ENCODE assay signal across 23 mouse cellular contexts in genomic region chr6:72280410-72280998, GRCm38 (mm10). TPM values are rescaled to one million over a fixed set of nuclear protein-coding genes. Genes with fewer than 3 reads are reported as not detected.
DNase-seq lines count a peak whose midpoint lies in the region; ATAC-seq and TF ChIP-seq lines count a peak whose summit lies in the region.
"Had no signal": no experiment of that assay in that cellular context is flagged by ENCODE, and none has a peak within 500 bp of the region (broad histone marks: within the 10 kb centered on the region; RNA-seq: fewer than 3 reads in every experiment).

No protein-coding gene starts in this region.

- H3K27ac ChIP-seq in stomach, embryonic 15.5 days: no peak overlapping the region
- H3K27ac ChIP-seq in stomach, postnatal 0 days (replicated peaks): no peak overlapping the region
- H3K27ac ChIP-seq in liver, embryonic 13.5 days: peak overlapping the region; percentile 96
- no peak overlapping the region for H3K27ac ChIP-seq in midbrain, embryonic 10.5 days (replicated peaks)
- H3K27ac ChIP-seq in hindbrain, embryonic 11.5 days (ENCODE audit: low read depth, low read length): no peak overlapping the region
- H3K27ac ChIP-seq: embryonic facial prominence, embryonic 10.5 days; hindbrain, embryonic 12.5 days; neural tube, embryonic 12.5 days had no signal

- WGBS in stomach, embryonic 15.5 days: 53% methylated on average over 7 of the region's 7 CpGs
- 55% methylated on average over 7 of the region's 7 CpGs for WGBS in stomach, postnatal 0 days
- 32% methylated on average over 7 of the region's 7 CpGs for WGBS in liver, embryonic 13.5 days (ENCODE audit: insufficient replicate concordance)
- WGBS in midbrain, embryonic 10.5 days: 77% methylated on average over 7 of the region's 7 CpGs
- 80% methylated on average over 7 of the region's 7 CpGs for WGBS in hindbrain, embryonic 11.5 days

- no peak for DNase-seq in stomach, postnatal 0 days (ENCODE audit: low spot score)
- DNase-seq in liver, embryonic 13.5 days: peak; percentile 66
- no peak for DNase-seq in midbrain, embryonic 10.5 days (ENCODE audit: low spot score)
- DNase-seq in gastrocnemius, adult 18-20 months (ENCODE audit: low spot score): no peak
- DNase-seq in hindbrain, embryonic 11.5 days (ENCODE audit: low spot score): no peak
- DNase-seq: adrenal gland, adult 8-10 months; cerebellum, adult 2 months; gastrocnemius, postnatal 14 days; kidney, adult 9 months; layer of hippocampus, postnatal 36 days; left cerebral cortex, postnatal 4 days; lung, adult 2 months; right cerebral cortex, postnatal 14 days; thymus, postnatal 4 days had no signal

- H3ac ChIP-seq in myocyte (ENCODE audit: control insufficient read depth, insufficient read length): no peak overlapping the region

- H3K4me1 ChIP-seq in stomach, embryonic 15.5 days: peaks cover 3% of the 10 kb centered on the region; the same call in 1 of the 2 replicates
- no peaks in the 10 kb centered on the region for H3K4me1 ChIP-seq in stomach, postnatal 0 days (replicated peaks; ENCODE audit: control insufficient read depth, insufficient read depth)
- H3K4me1 ChIP-seq in liver, embryonic 13.5 days (replicated peaks): peaks cover 64% of the 10 kb centered on the region
- H3K4me1 ChIP-seq in midbrain, embryonic 10.5 days: 0 out of 2 replicates have a peak, but pooled peaks cover 2% of the 10 kb centered on the region
- H3K4me1 ChIP-seq in hindbrain, embryonic 11.5 days (replicated peaks; ENCODE audit: control insufficient read depth, insufficient read depth, low read length): no peaks in the 10 kb centered on the region
- H3K4me1 ChIP-seq: hindbrain, embryonic 12.5 days; neural tube, embryonic 12.5 days had no signal

- H3K79me2 ChIP-seq in myocyte (ENCODE audit: control insufficient read depth, insufficient read depth): no peaks in the 10 kb centered on the region

- no peaks in the 10 kb centered on the region for H3K36me3 ChIP-seq in stomach, embryonic 15.5 days
- H3K36me3 ChIP-seq in stomach, postnatal 0 days (ENCODE audit: control insufficient read depth, insufficient read depth, low read length): no peaks in the 10 kb centered on the region
- no peaks in the 10 kb centered on the region; the same call in 1 of the 2 replicates for H3K36me3 ChIP-seq in liver, embryonic 13.5 days
- H3K36me3 ChIP-seq in myocyte (ENCODE audit: control insufficient read depth, insufficient read depth): no peaks in the 10 kb centered on the region
- H3K36me3 ChIP-seq in midbrain, embryonic 10.5 days: no peaks in the 10 kb centered on the region
- no peaks in the 10 kb centered on the region for H3K36me3 ChIP-seq in hindbrain, embryonic 11.5 days (ENCODE audit: control insufficient read depth, insufficient read depth, low read length)
- H3K36me3 ChIP-seq: embryonic facial prominence, embryonic 10.5 days; hindbrain, embryonic 12.5 days; neural tube, embryonic 12.5 days had no signal

- TF ChIP-seq CTCF in stomach, postnatal 0 days (IDR thresholded peaks at IDR 0.05; ENCODE audit: low read depth): no peak

- no peaks in the 10 kb centered on the region for H3K9me3 ChIP-seq in stomach, embryonic 15.5 days
- H3K9me3 ChIP-seq in stomach, postnatal 0 days (ENCODE audit: control insufficient read depth, low read length): no peaks in the 10 kb centered on the region
- H3K9me3 ChIP-seq in liver, embryonic 13.5 days (replicated peaks): no peaks in the 10 kb centered on the region
- H3K9me3 ChIP-seq in midbrain, embryonic 10.5 days (replicated peaks): no peaks in the 10 kb centered on the region
- H3K9me3 ChIP-seq in hindbrain, embryonic 11.5 days (ENCODE audit: control insufficient read depth, low read length): no peaks in the 10 kb centered on the region
- H3K9me3 ChIP-seq: embryonic facial prominence, embryonic 10.5 days; hindbrain, embryonic 12.5 days; megakaryocyte, embryonic 14.5 days; neural tube, embryonic 12.5 days had no signal

- H3K9ac ChIP-seq in stomach, embryonic 15.5 days: no peak overlapping the region
- no peak overlapping the region for H3K9ac ChIP-seq in stomach, postnatal 0 days (ENCODE audit: low read length)
- peak overlapping the region; percentile 63 for H3K9ac ChIP-seq in liver, embryonic 13.5 days
- H3K9ac ChIP-seq in hindbrain, embryonic 11.5 days (ENCODE audit: low read depth, low read length): no peak overlapping the region
- H3K9ac ChIP-seq: hindbrain, embryonic 12.5 days; neural tube, embryonic 12.5 days had no signal

- no peak overlapping the region for H3K4me3 ChIP-seq in stomach, embryonic 15.5 days (replicated peaks)
- H3K4me3 ChIP-seq in stomach, postnatal 0 days (ENCODE audit: low read depth, low read length): no peak overlapping the region
- no peak overlapping the region for H3K4me3 ChIP-seq in liver, embryonic 13.5 days (replicated peaks)
- H3K4me3 ChIP-seq in myocyte: no peak overlapping the region
- no peak overlapping the region for H3K4me3 ChIP-seq in midbrain, embryonic 10.5 days
- no peak overlapping the region for H3K4me3 ChIP-seq in hindbrain, embryonic 11.5 days (ENCODE audit: low read depth, low read length)
- H3K4me3 ChIP-seq: embryonic facial prominence, embryonic 10.5 days; hindbrain, embryonic 12.5 days; megakaryocyte, embryonic 14.5 days; neural tube, embryonic 12.5 days had no signal

- no peak for TF ChIP-seq EP300 in stomach, postnatal 0 days (optimal IDR thresholded peaks at IDR 0.05)

- no peak for TF ChIP-seq POLR2A in myocyte (IDR thresholded peaks at IDR 0.05; ENCODE audit: insufficient read length, low read depth)

- ATAC-seq in stomach, embryonic 15.5 days (ENCODE audit: insufficient read depth, low FRiP score, low read depth): peak; percentile 54; the same call in 1 of the 2 replicates
- no peak for ATAC-seq in stomach, postnatal 0 days (ENCODE audit: low FRiP score, low TSS enrichment)
- ATAC-seq in erythroblast, adult 5-6 weeks (replicated peaks; ENCODE audit: low FRiP score, poor library complexity, severe bottlenecking): peak; percentile 66
- ATAC-seq in liver, embryonic 13.5 days (ENCODE audit: low read depth): peak; percentile 77
- ATAC-seq in hindbrain, embryonic 11.5 days (ENCODE audit: low FRiP score): no peak

- no peak overlapping the region for H3K4me2 ChIP-seq in stomach, embryonic 15.5 days
- no peak overlapping the region for H3K4me2 ChIP-seq in stomach, postnatal 0 days (replicated peaks; ENCODE audit: low read depth)
- H3K4me2 ChIP-seq in liver, embryonic 13.5 days: peak overlapping the region; percentile 63
- no peak overlapping the region for H3K4me2 ChIP-seq in myocyte (ENCODE audit: low read depth)
- H3K4me2 ChIP-seq in hindbrain, embryonic 11.5 days (replicated peaks; ENCODE audit: low read depth, low read length): no peak overlapping the region
- H3K4me2 ChIP-seq: hindbrain, embryonic 12.5 days; neural tube, embryonic 12.5 days had no signal

- no peaks in the 10 kb centered on the region for H3K27me3 ChIP-seq in stomach, embryonic 15.5 days (replicated peaks)
- H3K27me3 ChIP-seq in stomach, postnatal 0 days (ENCODE audit: control insufficient read depth, insufficient read depth, low read length): no peaks in the 10 kb centered on the region
- H3K27me3 ChIP-seq in liver, embryonic 13.5 days: no peaks in the 10 kb centered on the region
- H3K27me3 ChIP-seq in myocyte (ENCODE audit: control insufficient read depth, insufficient read depth, insufficient read length): no peaks in the 10 kb centered on the region
- H3K27me3 ChIP-seq in midbrain, embryonic 10.5 days (ENCODE audit: low read depth, poor library complexity, severe bottlenecking): no peaks in the 10 kb centered on the region
- no peaks in the 10 kb centered on the region for H3K27me3 ChIP-seq in hindbrain, embryonic 11.5 days (ENCODE audit: control insufficient read depth, insufficient read depth, low read length)
- H3K27me3 ChIP-seq: hindbrain, embryonic 12.5 days; megakaryocyte, embryonic 14.5 days; neural tube, embryonic 12.5 days had no signal

TF ChIP-seq in myocyte, 11 proteins besides CTCF, POLR2A, EP300 and RAD21:
- TF ChIP-seq CEBPB (IDR thresholded peaks at IDR 0.05; ENCODE audit: insufficient read depth, poor library complexity, severe bottlenecking): peak; percentile 87
- TF ChIP-seq USF1 (IDR thresholded peaks at IDR 0.05; ENCODE audit: low read depth): no peak

RNA-seq across cellular contexts. Expression of gene Sftpb, which starts 23.9 kb away (rescaled TPM):
- polyA plus RNA-seq in stomach, embryonic 15.5 days (2015; fragmentation: Nextera tagmentation; extraction: Ambion mirVana): 0.10 TPM in 1 of 2 replicates, not detected in the other
- polyA plus RNA-seq in stomach, postnatal 0 days (2015; fragmentation: Nextera tagmentation; extraction: Ambion mirVana): not detected in 2 replicates
- total RNA-seq in erythroblast, adult 5-6 weeks (2015; ENCODE audit: low replicate concordance): not detected in 2 replicates
- 1.6 TPM in 1 of 2 replicates, not detected in the other for total RNA-seq in erythroblast, adult 5-6 weeks (2017; ENCODE audit: low replicate concordance)
- polyA plus RNA-seq in liver, embryonic 13.5 days (2015; fragmentation: Nextera tagmentation; extraction: Ambion mirVana): not detected in 2 replicates
- polyA plus RNA-seq in myocyte (2012; fragmentation: generic; extraction: Trizol): not detected
- not detected in 2 replicates for polyA plus RNA-seq in midbrain, embryonic 10.5 days (2016; fragmentation: Nextera tagmentation; extraction: Ambion mirVana)
- not detected for total RNA-seq in gastrocnemius, adult 18-20 months (2021)
- not detected in 2 replicates for polyA plus RNA-seq in hindbrain, embryonic 11.5 days (2014; fragmentation: Nextera tagmentation; extraction: Ambion mirVana)
- total RNA-seq: adrenal gland, adult 8-10 months; ES-E14; gastrocnemius, postnatal 14 days; layer of hippocampus, postnatal 36 days had no signal
- polyA plus RNA-seq: cerebellum, adult 2 months; embryonic facial prominence, embryonic 10.5 days; heart, embryonic 14.5 days; hindbrain, embryonic 12.5 days; neural tube, embryonic 12.5 days had no signal

RNA-seq across cellular contexts. Expression of gene Atoh8, which starts 45.1 kb away (rescaled TPM):
- polyA plus RNA-seq in stomach, embryonic 15.5 days (2015; fragmentation: Nextera tagmentation; extraction: Ambion mirVana): 9.8 and 11.2 TPM in 2 replicates
- 5.5 and 6.0 TPM in 2 replicates for polyA plus RNA-seq in stomach, postnatal 0 days (2015; fragmentation: Nextera tagmentation; extraction: Ambion mirVana)
- not detected in 2 replicates for total RNA-seq in erythroblast, adult 5-6 weeks (2015; ENCODE audit: low replicate concordance)
- not detected in 2 replicates for total RNA-seq in erythroblast, adult 5-6 weeks (2017; ENCODE audit: low replicate concordance)
- polyA plus RNA-seq in liver, embryonic 13.5 days (2015; fragmentation: Nextera tagmentation; extraction: Ambion mirVana): 0.86 and 1.1 TPM in 2 replicates
- 2.1 TPM for polyA plus RNA-seq in myocyte (2012; fragmentation: generic; extraction: Trizol)
- polyA plus RNA-seq in midbrain, embryonic 10.5 days (2016; fragmentation: Nextera tagmentation; extraction: Ambion mirVana): 9.2 and 11.2 TPM in 2 replicates
- 1 to 10 TPM; 4.3 to 6.3 TPM for total RNA-seq in gastrocnemius, adult 18-20 months (2021)
- 9.2 and 9.6 TPM in 2 replicates for polyA plus RNA-seq in hindbrain, embryonic 11.5 days (2014; fragmentation: Nextera tagmentation; extraction: Ambion mirVana)

Comparison
In these comparisons a context has a peak if more than half of its experiments do, and no peak if none do; other contexts are left out.
1. ATAC-seq: peak in stomach, embryonic 15.5 days (single experiment), erythroblast, adult 5-6 weeks (single experiment) and liver, embryonic 13.5 days (single experiment); none in stomach, postnatal 0 days (single experiment) and hindbrain, embryonic 11.5 days (single experiment).